Mouse (Mus musculus) liver, embryonic 12.5 days (tissue): ENCODE data around the gene Duoxa1. TPM values are rescaled to one million over a fixed set of nuclear protein-coding genes. Genes with fewer than 3 reads are reported as not detected.

Experiments
- ATAC-seq: fragments of 200-750 bp; cut with Nextera tagmentation; 2 replicates; pipeline ENCODE4 v1.8.0; 2017; ENCODE audit warnings: moderate number of reproducible peaks, mild to moderate bottlenecking, moderate library complexity
- H3K27ac ChIP-seq: fragments of 300-500 bp; sonication (generic); 2 replicates; pipeline ENCODE4 v1.5.1; 2016; ENCODE audit warnings: mild to moderate bottlenecking
- H3K27me3 ChIP-seq: fragments of 300-500 bp; sonication (generic); replicated peaks from 2 replicates; pipeline ENCODE4 v1.6.1; 2016; ENCODE audit warnings: mild to moderate bottlenecking, moderate library complexity
- H3K36me3 ChIP-seq: fragments of 300-500 bp; sonication (generic); 2 replicates; pipeline ENCODE4 v1.6.1; 2016; ENCODE audit warnings: mild to moderate bottlenecking, moderate library complexity
- H3K4me1 ChIP-seq: fragments of 300-500 bp; sonication (generic); 2 replicates; pipeline ENCODE4 v1.6.1; 2016
- H3K4me2 ChIP-seq: fragments of 300-500 bp; sonication (generic); 2 replicates; pipeline ENCODE4 v1.6.1; 2016; ENCODE audit warnings: mild to moderate bottlenecking, moderate library complexity
- H3K4me3 ChIP-seq: fragments of 300-500 bp; sonication (generic); 2 replicates; pipeline ENCODE4 v1.5.1; 2016; ENCODE audit warnings: mild to moderate bottlenecking, moderate library complexity
- H3K9ac ChIP-seq: fragments of 300-500 bp; sonication (generic); 2 replicates; pipeline ENCODE4 v1.6.1; 2016; ENCODE audit warnings: mild to moderate bottlenecking, moderate library complexity
- H3K9me3 ChIP-seq: fragments of 300-500 bp; sonication (generic); replicated peaks from 2 replicates; pipeline ENCODE4 v1.6.1; 2016; ENCODE audit warnings: mild to moderate bottlenecking, moderate library complexity
- WGBS: fragments of 180-500 bp; shearing (Covaris S2); methylation state at CpG from one replicate; pipeline ENCODE4 v1.1.7; 2016; ENCODE audit not compliant: insufficient replicate concordance; 5-methylcytosine and 5-hydroxymethylcytosine counted together
- polyA plus RNA-seq: library from polyadenylated mRNA; unstranded; fragments of >200 nt; fragmentation: Nextera tagmentation; extraction: Ambion mirVana; gene quantifications from 2 replicates; pipeline ENCODE4 v1.2.1, GENCODE M21; 2016

Gene Duoxa1
- polyA plus RNA-seq, 1 experiment from 2014 or later, result not detected

GRCm38 (mm10) chr2:122301921-122302573 is 11.5 kb downstream of the Duoxa1 start:
- ATAC-seq, result no peak
- WGBS, result 13% methylated on average over 23 of the region's 23 CpGs
- Histone ChIP-seq H3K4me2 (peak overlapping the region; percentile 56), H3K9me3 (no peaks in the 10 kb centered on the region), H3K27ac (no peak overlapping the region), H3K9ac (no peak overlapping the region), H3K4me3 (peak overlapping the region; percentile 21), H3K27me3 (peaks cover 100% of the 10 kb centered on the region), H3K36me3 (no peaks in the 10 kb centered on the region), H3K4me1 (peaks cover 9% of the 10 kb centered on the region)

DNA sequence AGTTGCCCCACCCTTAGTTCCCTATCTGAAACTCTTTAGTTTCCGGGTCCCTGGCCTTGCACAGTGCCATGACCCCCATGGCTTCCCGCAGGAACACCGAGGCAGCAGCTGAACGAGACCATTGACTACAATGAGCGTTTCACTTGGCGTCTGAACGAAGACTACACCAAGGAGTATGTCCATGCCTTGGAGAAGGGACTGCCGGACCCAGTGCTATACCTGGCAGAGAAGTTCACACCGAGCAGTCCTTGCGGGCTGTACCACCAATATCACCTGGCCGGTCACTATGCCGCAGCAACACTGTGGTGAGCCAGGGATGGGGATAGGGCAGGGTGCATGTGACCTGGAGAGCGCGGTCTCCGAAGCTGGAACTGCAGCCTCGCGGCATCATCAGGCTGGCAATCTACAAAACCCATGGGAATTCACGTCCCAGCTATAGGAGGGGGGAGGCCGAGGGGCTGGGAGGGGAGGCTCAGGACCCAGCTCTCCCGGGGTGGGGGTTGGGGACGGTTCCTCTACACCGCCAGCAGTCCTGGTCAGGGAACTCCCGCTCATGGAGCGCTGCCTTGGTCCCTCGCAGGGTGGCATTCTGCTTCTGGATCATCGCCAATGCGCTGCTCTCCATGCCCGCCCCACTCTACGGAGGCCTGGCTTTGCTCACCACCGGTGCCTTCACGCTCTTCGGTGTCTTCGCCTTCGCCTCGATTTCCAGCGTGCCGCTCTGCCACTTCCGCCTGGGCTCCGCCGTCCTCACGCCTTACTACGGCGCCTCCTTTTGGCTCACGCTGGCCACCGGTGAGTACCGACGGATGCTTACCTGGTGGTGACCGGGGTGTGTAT is 12.2 kb downstream of the Duoxa1 start:
- Histone ChIP-seq H3K4me1 (peaks cover 9% of the 10 kb centered on the region), H3K4me3 (peak overlapping the region; percentile 21), H3K36me3 (no peaks in the 10 kb centered on the region), H3K27me3 (peaks cover 100% of the 10 kb centered on the region), H3K9me3 (no peaks in the 10 kb centered on the region), H3K27ac (no peak overlapping the region), H3K4me2 (peak overlapping the region; percentile 56), H3K9ac (no peak overlapping the region)
- ATAC-seq, result no peak
- 3% methylated on average over 48 of the region's 48 CpGs for WGBS

GRCm38 (mm10) chr2:122300656-122301020 is 12.9 kb downstream of the Duoxa1 start:
- no peak for ATAC-seq

GRCm38 (mm10) chr2:122299911-122300655 is 13.4 kb downstream of the Duoxa1 start:
- 10% methylated on average over 14 of the region's 14 CpGs for WGBS
- Histone ChIP-seq H3K27ac (no peak overlapping the region), H3K4me3 (no peak overlapping the region), H3K9me3 (no peaks in the 10 kb centered on the region), H3K4me2 (no peak overlapping the region), H3K4me1 (peaks cover 9% of the 10 kb centered on the region), H3K27me3 (peaks cover 100% of the 10 kb centered on the region), H3K9ac (no peak overlapping the region), H3K36me3 (no peaks in the 10 kb centered on the region)
- no peak for ATAC-seq

More at GRCm38 (mm10) chr2:122300656-122301020, 12.9 kb downstream of the Duoxa1 start:
- Histone ChIP-seq H3K9me3 (no peaks in the 10 kb centered on the region), H3K27me3 (peaks cover 100% of the 10 kb centered on the region), H3K4me3 (no peak overlapping the region), H3K9ac (no peak overlapping the region), H3K36me3 (no peaks in the 10 kb centered on the region), H3K4me1 (peaks cover 9% of the 10 kb centered on the region), H3K27ac (no peak overlapping the region), H3K4me2 (peak overlapping the region; percentile 56; the same call in 1 of the 2 replicates)
- WGBS, result 5% methylated on average over 14 of the region's 14 CpGs

DNA sequence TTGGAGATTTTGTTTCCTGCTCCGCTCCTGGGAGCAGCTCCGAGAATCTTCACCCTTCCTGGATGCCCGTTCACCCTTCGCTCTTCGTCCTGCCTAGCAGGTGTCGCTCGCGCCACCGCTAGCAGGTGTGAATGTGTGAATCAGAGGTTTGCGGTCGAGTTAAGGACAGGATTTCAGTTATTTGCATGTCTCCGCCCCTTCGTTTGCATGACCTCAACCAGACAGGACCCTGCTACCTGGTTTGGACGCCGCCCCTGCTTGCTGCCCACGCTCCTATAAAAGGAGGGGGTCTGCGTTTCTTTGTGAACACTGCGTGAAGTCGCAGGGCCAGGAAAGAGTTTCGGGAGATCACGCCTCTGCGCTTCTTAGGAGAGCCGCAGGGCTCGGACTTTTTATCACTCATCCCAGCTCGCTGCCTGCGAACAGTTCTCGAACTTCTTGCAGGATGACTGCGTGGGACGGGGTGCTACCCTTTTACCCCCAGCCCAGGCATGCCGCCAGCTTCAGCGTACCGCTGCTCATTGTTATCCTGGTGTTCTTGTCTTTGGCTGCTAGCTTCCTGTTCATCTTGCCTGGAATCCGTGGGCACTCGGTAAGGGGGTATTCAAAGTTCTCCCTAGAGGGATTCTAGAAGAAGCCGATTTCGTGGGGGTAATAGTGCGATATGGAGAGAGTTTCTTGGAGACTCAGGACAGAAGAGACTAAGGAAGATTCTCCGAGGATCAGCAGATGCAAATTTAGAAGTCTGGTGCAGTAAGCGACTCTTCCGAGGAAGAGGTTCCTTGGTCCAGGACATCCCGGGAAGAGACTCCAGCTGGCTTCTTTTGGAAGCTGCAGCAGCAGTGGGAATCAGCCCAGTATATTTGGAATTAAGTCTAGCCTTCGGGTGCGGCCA is 14.7 kb downstream of the Duoxa1 start, which contains the start of gene Duoxa2:
TSS of gene Duoxa2 (plus strand) at position 305 of the 895 bp plus-strand sequence.
- ATAC-seq, result no peak
- peak within 1 kb of the TSS; percentile 22 for H3K4me3 ChIP-seq
- no peak within 1 kb of the TSS for H3K9ac ChIP-seq

GRCm38 (mm10) chr2:122298096-122298499 is 15.4 kb downstream of the Duoxa1 start, which contains the start of gene Duox2:
Gene Duox2, minus strand, starts transcription at chr2:122298449.
- H3K27me3 ChIP-seq, result peaks cover 100% of the 10 kb centered on the region
- H3K4me3 ChIP-seq, result peak within 1 kb of the TSS; percentile 22
- H3K27ac ChIP-seq, result no peak within 1 kb of the TSS
- 5% methylated on average over 13 of the region's 13 CpGs for WGBS
- no peak within 1 kb of the TSS for H3K9ac ChIP-seq
- H3K4me2 ChIP-seq, result peak within 1 kb of the TSS; percentile 42
- H3K4me1 ChIP-seq, result peaks cover 9% of the 10 kb centered on the region
- no peaks in the 10 kb centered on the region for H3K9me3 ChIP-seq
- ATAC-seq, result no peak
- no peaks in the 10 kb centered on the region for H3K36me3 ChIP-seq

More for the DNA sequence above, 14.7 kb downstream of the Duoxa1 start, which contains the start of gene Duoxa2:
- Histone ChIP-seq H3K4me1 (peaks cover 9% of the 10 kb centered on the region), H3K27me3 (peaks cover 100% of the 10 kb centered on the region), H3K27ac (no peak within 1 kb of the TSS), H3K4me2 (peak within 1 kb of the TSS; percentile 42), H3K9me3 (no peaks in the 10 kb centered on the region), H3K36me3 (no peaks in the 10 kb centered on the region)
- WGBS, result 2% methylated on average over 43 of the region's 43 CpGs

- no peak for ATAC-seq
- H3K27me3 ChIP-seq, result peaks cover 100% of the 10 kb centered on the region
- H3K9me3 ChIP-seq, result no peaks in the 10 kb centered on the region
- 3% methylated on average over 35 of the region's 35 CpGs for WGBS
- no peak overlapping the region for H3K9ac ChIP-seq
- H3K4me1 ChIP-seq, result peaks cover 9% of the 10 kb centered on the region
- H3K4me3 ChIP-seq, result no peak overlapping the region
- no peak overlapping the region for H3K27ac ChIP-seq
- no peak overlapping the region; the same call in 1 of the 2 replicates for H3K4me2 ChIP-seq
- no peaks in the 10 kb centered on the region for H3K36me3 ChIP-seq
Observed at GRCm38 (mm10) chr2:122297271-122298095, 16.0 kb downstream of the Duoxa1 start.

DNA sequence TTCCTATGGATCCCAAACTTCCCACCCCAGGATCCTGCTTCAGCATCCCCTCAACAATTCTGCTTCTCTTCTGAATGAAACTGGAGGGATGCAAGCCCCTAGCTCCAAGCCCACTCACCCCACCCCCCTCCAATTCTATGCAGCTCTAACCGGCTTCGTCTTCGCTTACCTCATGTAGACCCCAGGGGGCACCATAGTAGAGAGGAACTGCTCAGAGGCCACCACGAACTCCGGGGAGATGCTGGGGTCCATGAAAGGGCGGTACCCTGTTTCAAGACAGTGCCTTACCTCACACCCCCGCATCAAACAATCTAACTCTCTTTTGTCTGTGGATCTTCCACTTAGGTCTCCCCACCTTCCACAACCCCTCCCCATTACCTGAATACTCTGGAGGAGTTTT is 18.6 kb downstream of the Duoxa1 start:
- H3K4me2 ChIP-seq, result no peak overlapping the region
- H3K27ac ChIP-seq, result no peak overlapping the region
- no peak for ATAC-seq
- H3K9me3 ChIP-seq, result no peaks in the 10 kb centered on the region
- no peaks in the 10 kb centered on the region for H3K4me1 ChIP-seq
- no peak overlapping the region for H3K4me3 ChIP-seq
- H3K27me3 ChIP-seq, result peaks cover 99% of the 10 kb centered on the region
- no peak overlapping the region for H3K9ac ChIP-seq
- no peaks in the 10 kb centered on the region for H3K36me3 ChIP-seq
- 6% methylated on average over 7 of the region's 7 CpGs for WGBS

DNA sequence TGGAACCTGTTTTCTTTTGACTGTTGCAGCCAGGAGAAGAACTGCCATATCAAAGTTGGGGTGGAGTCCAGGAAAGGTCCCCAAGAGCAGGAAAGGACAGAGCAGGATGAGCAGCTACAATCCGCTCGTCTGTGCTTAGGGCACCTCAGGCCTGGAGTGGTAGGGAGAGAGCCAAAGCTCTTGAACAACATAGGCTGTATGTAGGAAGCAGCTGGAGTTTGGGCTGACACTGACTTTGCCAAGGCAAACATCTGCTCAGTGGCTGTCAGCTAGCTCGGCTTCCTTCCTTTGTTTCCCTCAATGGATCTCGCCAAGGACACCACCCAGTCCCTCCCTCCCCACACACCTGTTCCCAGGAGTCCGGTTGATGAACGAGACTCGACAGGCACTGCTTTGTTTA is 27.4 kb downstream of the Duoxa1 start:
- 55% methylated on average over 7 of the region's 7 CpGs for WGBS
- ATAC-seq, result no peak
- no peak overlapping the region for H3K4me2 ChIP-seq
- no peaks in the 10 kb centered on the region for H3K4me1 ChIP-seq
- no peak overlapping the region for H3K27ac ChIP-seq
- no peak overlapping the region for H3K9ac ChIP-seq
- H3K4me3 ChIP-seq, result no peak overlapping the region
- peaks cover 27% of the 10 kb centered on the region for H3K27me3 ChIP-seq
- H3K9me3 ChIP-seq, result no peaks in the 10 kb centered on the region
- no peaks in the 10 kb centered on the region for H3K36me3 ChIP-seq

DNA sequence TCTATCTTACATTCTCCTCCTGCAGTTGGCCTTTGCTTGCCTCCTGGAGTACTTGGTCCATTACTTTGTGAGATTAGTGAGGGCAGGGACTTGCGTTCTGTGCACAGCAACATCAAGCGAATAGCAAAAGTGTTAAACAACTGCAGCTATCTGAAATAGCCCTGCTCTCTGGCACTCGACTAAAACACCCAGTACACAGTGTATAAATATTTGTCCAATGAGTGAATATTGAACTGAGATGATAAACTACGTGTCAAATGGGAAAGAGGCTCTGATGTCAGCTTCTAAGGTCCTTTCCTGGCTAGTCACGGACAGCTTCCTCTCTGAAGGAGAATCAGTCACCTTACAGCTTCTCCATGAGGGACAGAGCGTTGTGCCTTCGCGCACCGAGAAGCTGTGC is 29.4 kb downstream of the Duoxa1 start:
- WGBS, result 69% methylated on average over 9 of the region's 9 CpGs
- no peaks in the 10 kb centered on the region for H3K36me3 ChIP-seq

More for the DNA sequence above, 29.4 kb downstream of the Duoxa1 start:
- Histone ChIP-seq H3K4me3 (no peak overlapping the region), H3K27me3 (peaks cover 12% of the 10 kb centered on the region; the same call in 1 of the 2 replicates), H3K9ac (no peak overlapping the region), H3K9me3 (no peaks in the 10 kb centered on the region), H3K4me2 (no peak overlapping the region), H3K27ac (no peak overlapping the region), H3K4me1 (no peaks in the 10 kb centered on the region)
- no peak for ATAC-seq
